ENCODE assay signal across 20 mouse cellular contexts in the genomic region with DNA sequence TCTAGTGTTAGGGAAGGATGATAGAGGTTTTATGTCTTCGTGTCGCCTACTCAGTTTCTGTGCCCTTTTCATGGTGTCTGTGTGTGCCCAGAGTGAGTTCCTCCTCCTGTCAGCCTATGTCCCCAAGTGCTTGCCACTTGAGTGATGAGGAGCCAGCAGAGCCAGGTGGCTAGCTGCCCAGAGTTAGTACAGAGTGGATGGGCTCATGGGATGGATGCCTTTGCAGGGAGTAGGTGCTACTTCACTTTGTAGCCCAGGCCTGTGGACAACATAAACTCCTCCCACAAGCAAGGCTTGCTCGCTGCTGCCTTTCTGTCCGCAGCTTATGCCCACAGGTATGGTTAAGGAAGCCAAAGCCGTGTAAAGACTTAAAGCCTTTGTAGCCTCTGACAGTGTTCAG.
A peak's percentile ranks its signal among the peaks of the same experiment; 100 is the strongest.
DNase-seq lines count a peak whose midpoint lies in the region; ATAC-seq and TF ChIP-seq lines count a peak whose summit lies in the region.
"Had no signal": no experiment of that assay in that cellular context is flagged by ENCODE, and none has a peak within 500 bp of the region (broad histone marks: within the 10 kb centered on the region; RNA-seq: fewer than 3 reads in every experiment).

No protein-coding gene starts in this region.

- no peak overlapping the region for H3K9ac ChIP-seq in lung, postnatal 0 days (replicated peaks; ENCODE audit: low read depth)
- no peak overlapping the region for H3K9ac ChIP-seq in neural tube, embryonic 15.5 days (replicated peaks)
- H3K9ac ChIP-seq: forebrain, embryonic 13.5 days; limb, embryonic 15.5 days; lung, embryonic 15.5 days; midbrain, embryonic 13.5 days had no signal

- peak; percentile 8 to 9 for DNase-seq in cerebellum, postnatal 10 days
- no peak for DNase-seq in cerebellum, adult 9-11 months
- DNase-seq in gastrocnemius, adult 2 months: peak; percentile 42
- peak; percentile 56 to 65 for DNase-seq in heart, postnatal 10 days
- peak; percentile 52 for DNase-seq in lung, postnatal 0 days (ENCODE audit: low spot score)
- no peak for DNase-seq in kidney, adult 18-20 months
- DNase-seq: cerebellum, adult 2 months; kidney, postnatal 10 days; layer of hippocampus, adult 9-11 months; right cerebral cortex, adult 18-20 months; thymus, postnatal 4 days had no signal

- H3K4me1 ChIP-seq in lung, postnatal 0 days (ENCODE audit: insufficient read depth, low read depth, low read length): no peaks in the 10 kb centered on the region
- H3K4me1 ChIP-seq in neural tube, embryonic 15.5 days: peaks cover 14% of the 10 kb centered on the region
- H3K4me1 ChIP-seq: forebrain, embryonic 13.5 days; lung, embryonic 15.5 days had no signal

- no peak overlapping the region for H3K4me3 ChIP-seq in gastrocnemius, adult 2 months
- no peak overlapping the region for H3K4me3 ChIP-seq in lung, postnatal 0 days (ENCODE audit: low read depth, low read length)
- no peak overlapping the region for H3K4me3 ChIP-seq in neural tube, embryonic 15.5 days (replicated peaks)
- H3K4me3 ChIP-seq: forebrain, embryonic 13.5 days; limb, embryonic 15.5 days; lung, embryonic 15.5 days; midbrain, embryonic 13.5 days; myocyte had no signal

- intact Hi-C loops in gastrocnemius, adult 2 months (cut with DNase I): no loop called here
- intact Hi-C loops in heart, postnatal 10 days (cut with DNase I): no loop called here

- no peaks in the 10 kb centered on the region for H3K36me3 ChIP-seq in lung, postnatal 0 days (ENCODE audit: insufficient read depth, low read length)
- no peaks in the 10 kb centered on the region for H3K36me3 ChIP-seq in neural tube, embryonic 15.5 days
- H3K36me3 ChIP-seq: limb, embryonic 15.5 days; lung, embryonic 15.5 days; midbrain, embryonic 13.5 days had no signal

- 57% methylated on average over 5 of the region's 5 CpGs for WGBS in lung, postnatal 0 days
- WGBS in neural tube, embryonic 15.5 days: 68% methylated on average over 5 of the region's 5 CpGs

- no peak for TF ChIP-seq CTCF in gastrocnemius, adult 2 months (IDR thresholded peaks at IDR 0.05)
- no peak for TF ChIP-seq CTCF in lung, postnatal 0 days (IDR thresholded peaks at IDR 0.05)

- no peaks in the 10 kb centered on the region for H3K27me3 ChIP-seq in lung, postnatal 0 days (replicated peaks; ENCODE audit: insufficient read depth, low read length)
- no peaks in the 10 kb centered on the region for H3K27me3 ChIP-seq in neural tube, embryonic 15.5 days (replicated peaks)
- H3K27me3 ChIP-seq: limb, embryonic 15.5 days; lung, embryonic 15.5 days; midbrain, embryonic 13.5 days had no signal

- no peaks in the 10 kb centered on the region for H3K9me3 ChIP-seq in lung, postnatal 0 days (ENCODE audit: low read length)
- H3K9me3 ChIP-seq in neural tube, embryonic 15.5 days (replicated peaks): no peaks in the 10 kb centered on the region
- H3K9me3 ChIP-seq: forebrain, embryonic 13.5 days; limb, embryonic 15.5 days; lung, embryonic 15.5 days; midbrain, embryonic 13.5 days had no signal

- no peak overlapping the region for H3K27ac ChIP-seq in gastrocnemius, adult 2 months
- H3K27ac ChIP-seq in lung, postnatal 0 days (ENCODE audit: low read length): no peak overlapping the region
- H3K27ac ChIP-seq in neural tube, embryonic 15.5 days (replicated peaks): no peak overlapping the region
- H3K27ac ChIP-seq: forebrain, embryonic 13.5 days; limb, embryonic 15.5 days; lung, embryonic 15.5 days; midbrain, embryonic 13.5 days had no signal

- ATAC-seq in lung, postnatal 0 days: peak; percentile 77
- no peak for ATAC-seq in neural tube, embryonic 15.5 days (ENCODE audit: low FRiP score)
- no peak for ATAC-seq in megakaryocyte-erythroid progenitor cell, adult 5-6 weeks (replicated peaks; ENCODE audit: low FRiP score, low TSS enrichment, poor library complexity, severe bottlenecking)
- ATAC-seq: forebrain, embryonic 13.5 days; inflammation-experienced regulatory T-cells, adult 6 months; midbrain, embryonic 13.5 days; Patski had no signal

- H3K4me2 ChIP-seq in lung, postnatal 0 days (replicated peaks; ENCODE audit: low read depth, low read length): no peak overlapping the region
- no peak overlapping the region for H3K4me2 ChIP-seq in neural tube, embryonic 15.5 days
- H3K4me2 ChIP-seq: forebrain, embryonic 13.5 days; limb, embryonic 15.5 days; lung, embryonic 15.5 days; midbrain, embryonic 13.5 days had no signal

- TF ChIP-seq EP300 in lung, postnatal 0 days (IDR thresholded peaks at IDR 0.05): no peak

Comparison
In these comparisons a context has a peak if more than half of its experiments do, and no peak if none do; other contexts are left out.
1. DNase-seq: peak in cerebellum, postnatal 10 days (2 of 2), gastrocnemius, adult 2 months (single experiment), heart, postnatal 10 days (2 of 2) and lung, postnatal 0 days (single experiment); none in cerebellum, adult 9-11 months (single experiment) and kidney, adult 18-20 months (single experiment).